Mouse (Mus musculus): ENCODE data around the gene Ankfn1. TPM values are rescaled to one million over a fixed set of nuclear protein-coding genes. Genes with fewer than 3 reads are reported as not detected.
A peak's percentile ranks its signal among the peaks of the same experiment; 100 is the strongest.

The Ankfn1 gene
- total RNA-seq, 2 experiments from 2014 or later, result 1.1 to 2.4 TPM

DNA sequence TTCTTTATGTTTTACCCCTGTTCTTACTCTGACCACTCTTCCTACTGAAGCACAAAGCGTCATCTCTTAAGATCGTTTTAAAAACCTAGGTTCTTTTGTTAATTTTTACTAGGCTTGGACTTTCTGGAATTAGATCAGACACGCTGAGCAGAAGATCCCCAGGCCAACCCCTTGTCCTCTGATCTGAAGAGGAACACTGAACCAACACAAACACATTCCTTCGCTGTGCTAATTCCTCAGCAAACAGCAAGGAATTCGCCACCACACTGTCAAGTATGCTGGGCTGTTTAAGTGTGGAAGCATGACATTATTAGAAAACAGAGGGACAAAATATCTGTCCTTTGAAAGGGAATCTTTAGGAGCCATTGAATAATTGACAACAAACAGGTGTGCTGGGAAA lies 300.5 kb downstream of the Ankfn1 start:
- no peak for DNase-seq (ENCODE audit: extremely low spot score in 1 of 2, low spot score in 1 of 2)

DNA sequence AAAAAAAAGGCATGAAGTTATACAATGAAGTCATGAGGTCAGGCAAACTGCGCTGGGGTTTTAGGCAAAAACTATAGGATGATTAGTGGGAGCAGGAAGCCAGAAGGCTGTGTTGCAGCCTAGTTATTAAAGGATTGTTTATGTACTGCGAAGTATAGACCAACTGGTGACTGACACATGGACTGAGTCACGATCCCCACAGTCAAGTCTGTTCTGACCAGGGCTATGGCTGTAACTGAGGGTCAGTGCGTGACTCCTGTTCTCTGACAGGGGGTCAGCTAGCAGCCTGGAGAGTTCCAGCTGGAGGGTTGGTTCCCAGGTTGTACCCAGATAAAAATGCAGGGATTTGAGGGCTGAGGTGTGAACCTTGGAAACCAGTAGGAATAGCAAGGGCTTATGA lies 301.4 kb downstream of the Ankfn1 start:
- no peak for DNase-seq (ENCODE audit: extremely low spot score in 1 of 2, low spot score in 1 of 2)

DNA sequence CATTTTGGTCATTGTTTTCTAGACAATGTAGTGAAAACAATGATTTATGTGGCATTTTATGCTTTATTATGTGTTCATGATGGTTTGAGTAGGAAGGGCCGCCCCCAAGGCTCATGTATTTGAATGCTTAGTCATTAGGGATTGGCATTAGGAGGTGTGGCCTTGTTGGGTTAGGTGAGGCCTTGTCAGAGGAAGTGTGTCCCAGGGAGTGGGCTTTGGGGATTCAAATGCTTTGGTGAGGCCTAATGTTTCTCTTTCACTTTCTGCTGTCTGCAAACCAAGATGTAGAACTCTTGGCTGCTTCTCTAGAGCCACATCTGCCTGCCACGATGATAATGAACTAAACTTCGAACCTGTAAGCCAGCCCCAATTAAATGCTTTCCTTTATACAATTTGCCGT lies 304.6 kb downstream of the Ankfn1 start:
- no peak for DNase-seq (ENCODE audit: extremely low spot score in 1 of 2, low spot score in 1 of 2)

DNA sequence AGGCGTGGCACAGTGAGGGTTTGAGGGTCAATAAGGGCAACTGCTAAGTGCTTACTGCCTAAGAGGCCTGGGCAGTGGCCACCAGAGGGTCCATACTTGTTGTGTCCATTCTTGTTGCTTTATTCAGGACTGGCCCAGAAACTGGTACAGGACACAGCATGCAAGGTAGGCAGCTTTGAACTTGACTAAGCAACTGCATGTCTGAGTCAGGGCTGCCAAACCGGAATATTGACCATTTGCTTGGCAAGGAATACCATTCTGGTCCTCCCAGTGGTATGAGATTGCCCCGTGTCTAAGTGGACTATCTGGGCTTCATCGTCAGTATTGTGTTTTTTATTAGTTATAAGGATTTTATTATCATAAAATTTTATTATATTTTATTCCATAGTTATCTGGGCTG lies 312.1 kb downstream of the Ankfn1 start:
- no peak for DNase-seq (ENCODE audit: extremely low spot score in 1 of 2, low spot score in 1 of 2)

DNA sequence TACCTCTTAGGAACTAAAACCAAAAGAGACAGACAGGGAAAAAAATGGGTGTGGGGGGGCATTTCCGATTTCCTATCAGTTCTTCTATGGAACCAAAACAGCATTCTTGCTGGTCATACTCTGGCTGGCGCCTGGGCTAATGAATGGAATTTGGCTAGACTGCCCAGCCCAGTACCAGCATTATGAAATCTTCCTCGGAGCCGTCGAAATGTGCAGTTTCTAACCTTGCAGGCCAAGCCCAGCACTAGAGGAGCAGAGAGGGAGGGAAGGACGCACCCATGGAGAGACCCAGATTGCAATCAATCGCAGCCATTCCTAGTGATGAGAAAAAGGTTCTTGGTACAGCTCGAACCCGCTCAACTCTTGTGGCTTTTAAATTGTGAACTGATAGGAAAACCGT lies 315.2 kb downstream of the Ankfn1 start:
- DNase-seq (ENCODE audit: extremely low spot score in 1 of 2, low spot score in 1 of 2), result no peak

DNA sequence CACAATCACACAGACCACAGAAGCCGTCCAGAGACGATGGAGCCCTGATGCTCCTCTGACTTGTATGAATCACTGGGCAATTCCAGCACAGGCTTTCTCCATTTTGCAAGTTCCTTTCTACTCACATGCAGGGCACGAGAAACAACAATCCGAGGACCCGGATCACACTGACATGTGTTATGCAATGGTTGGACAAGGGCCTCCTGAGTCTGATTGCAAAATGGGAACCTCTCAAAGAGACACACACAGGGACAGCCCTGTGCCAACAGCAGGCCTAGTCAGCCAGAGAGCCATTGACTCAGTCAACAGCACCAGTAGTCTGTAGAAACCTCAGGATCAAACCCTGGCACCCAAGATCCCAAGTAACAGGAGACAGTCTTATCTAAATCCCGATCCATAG lies 318.0 kb downstream of the Ankfn1 start:
- DNase-seq (ENCODE audit: extremely low spot score in 1 of 2, low spot score in 1 of 2), result no peak

DNA sequence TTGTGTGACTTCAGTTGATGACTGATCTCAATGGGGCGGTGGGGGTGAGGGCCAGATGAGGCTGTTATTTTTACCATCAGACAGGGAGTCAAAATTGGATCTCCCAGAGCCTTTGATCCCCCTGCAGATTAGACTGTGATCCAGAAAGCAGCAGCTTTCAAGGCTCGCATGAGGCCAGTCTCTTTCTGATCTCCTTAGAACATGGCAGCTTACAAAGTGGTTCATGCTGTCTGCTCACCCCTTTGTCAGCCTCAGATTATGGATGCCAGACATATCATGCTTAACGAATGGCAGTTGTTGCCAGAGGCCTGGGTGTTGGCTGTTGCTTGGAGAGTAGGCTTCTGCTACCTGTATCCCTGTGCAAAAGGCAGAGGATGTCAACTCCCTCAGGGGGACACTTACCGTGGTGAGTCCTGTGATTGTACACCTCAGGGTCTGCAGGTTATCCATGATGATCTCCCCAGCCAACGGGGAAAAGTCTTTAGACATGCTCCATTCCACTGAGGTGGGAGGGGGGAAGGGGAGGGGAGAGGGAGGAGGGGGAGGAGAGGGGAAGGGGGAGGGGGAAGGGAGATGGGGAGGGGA lies 321.7 kb downstream of the Ankfn1 start:
- DNase-seq (ENCODE audit: extremely low spot score in 1 of 2, low spot score in 1 of 2), result no peak

DNA sequence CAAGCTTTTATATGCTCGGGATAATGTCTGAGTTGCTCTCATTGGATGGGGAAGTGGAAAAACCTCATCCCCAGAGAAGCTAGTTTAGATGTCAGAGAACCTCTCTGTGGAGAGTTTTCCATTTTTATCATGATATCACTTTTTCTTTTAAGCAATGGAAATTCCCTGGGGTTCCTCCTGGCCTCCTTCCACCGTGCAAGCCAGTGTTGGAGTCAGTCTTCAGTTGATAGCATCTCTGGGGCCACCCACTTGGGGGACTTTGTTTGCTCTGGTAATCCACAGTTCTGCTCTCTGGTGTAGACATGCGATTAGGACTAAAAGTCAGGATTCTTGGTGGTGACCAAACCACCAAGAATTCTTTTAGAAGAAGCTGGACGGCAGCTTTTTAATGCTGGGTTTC lies 322.8 kb downstream of the Ankfn1 start:
- DNase-seq (ENCODE audit: extremely low spot score in 1 of 2, low spot score in 1 of 2), result no peak

DNA sequence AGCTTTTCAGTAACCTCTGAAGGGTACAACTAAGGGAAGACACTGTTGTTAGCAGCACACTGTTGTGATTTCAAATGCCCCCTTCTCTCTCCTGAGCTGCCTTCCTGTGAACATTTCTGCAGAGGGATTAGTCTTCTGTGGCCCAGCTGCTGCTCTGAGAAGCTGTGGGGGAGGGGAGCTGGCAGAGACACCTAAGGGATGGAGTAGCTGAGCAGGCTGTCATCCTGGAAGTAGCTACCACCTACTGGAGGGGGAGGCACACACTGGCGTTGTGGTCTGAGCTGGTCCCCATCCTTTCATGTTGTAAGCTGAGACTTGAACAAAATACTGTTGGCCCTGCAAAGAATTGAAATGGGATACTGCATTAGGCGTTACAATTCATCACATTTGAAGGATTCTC lies 324.6 kb downstream of the Ankfn1 start:
- peak in 1 of 2 experiments; percentile 8 for DNase-seq (ENCODE audit: extremely low spot score in 1 of 2, low spot score in 1 of 2)

DNA sequence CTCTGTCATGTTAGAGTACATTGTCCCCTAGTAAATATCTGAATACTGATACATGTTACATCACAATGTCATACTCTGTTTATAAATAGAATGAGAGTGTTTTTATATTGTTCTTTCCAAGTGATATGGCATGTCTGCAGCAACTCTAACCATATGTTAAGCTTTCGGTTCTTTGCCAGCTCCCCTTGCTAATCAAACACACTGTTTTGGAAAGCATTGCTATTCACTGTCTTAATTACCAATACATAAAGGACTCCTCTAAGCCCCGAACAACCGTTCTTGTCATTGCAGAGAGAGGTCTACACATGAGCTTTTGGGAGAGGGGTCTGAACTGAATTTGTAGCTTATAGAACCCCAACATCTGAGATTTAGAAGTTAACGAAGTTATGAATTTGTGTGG lies 327.0 kb downstream of the Ankfn1 start:
- DNase-seq (ENCODE audit: extremely low spot score in 1 of 2, low spot score in 1 of 2), result no peak

DNA sequence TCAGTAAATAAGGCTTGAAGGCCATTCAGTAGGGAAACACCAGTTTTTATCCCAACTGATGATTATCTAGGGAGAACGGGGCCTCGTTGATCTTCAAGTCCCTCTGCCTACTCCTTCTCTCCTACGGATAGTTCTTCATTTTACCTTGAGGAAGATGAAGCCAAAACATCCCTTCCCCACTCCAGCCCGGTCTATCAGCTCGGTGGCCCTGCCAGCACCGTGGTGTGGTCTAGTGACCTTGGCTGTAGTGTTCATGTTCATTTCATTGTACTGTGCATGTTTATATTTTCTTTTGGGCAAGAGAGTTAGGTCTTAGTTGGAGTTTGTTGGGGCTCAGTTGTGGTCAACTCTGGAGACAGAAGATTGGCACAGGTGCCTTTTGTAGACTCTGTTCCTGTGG lies 328.5 kb downstream of the Ankfn1 start:
- no peak for DNase-seq (ENCODE audit: extremely low spot score in 1 of 2, low spot score in 1 of 2)

DNA sequence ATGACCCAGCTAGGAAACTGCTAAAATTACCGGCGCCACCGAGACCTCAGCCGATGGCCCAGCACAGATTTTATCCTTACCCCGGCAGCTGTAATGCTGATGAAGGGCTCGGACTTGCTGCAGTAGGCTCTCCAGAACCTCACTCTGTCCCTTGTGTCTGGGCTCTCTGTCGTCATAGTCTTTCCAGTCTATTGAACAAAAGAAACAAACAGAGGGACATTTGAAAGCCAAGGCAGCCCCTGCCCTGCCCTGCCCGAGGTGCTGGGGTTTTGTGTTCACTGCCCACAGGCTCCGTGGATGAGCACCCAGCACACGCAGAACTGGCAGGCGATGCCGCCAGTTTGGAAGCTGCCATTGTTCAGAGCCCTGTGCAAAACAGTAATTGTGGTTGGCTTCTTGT lies 330.0 kb downstream of the Ankfn1 start:
- no peak for DNase-seq (ENCODE audit: extremely low spot score in 1 of 2, low spot score in 1 of 2)

DNA sequence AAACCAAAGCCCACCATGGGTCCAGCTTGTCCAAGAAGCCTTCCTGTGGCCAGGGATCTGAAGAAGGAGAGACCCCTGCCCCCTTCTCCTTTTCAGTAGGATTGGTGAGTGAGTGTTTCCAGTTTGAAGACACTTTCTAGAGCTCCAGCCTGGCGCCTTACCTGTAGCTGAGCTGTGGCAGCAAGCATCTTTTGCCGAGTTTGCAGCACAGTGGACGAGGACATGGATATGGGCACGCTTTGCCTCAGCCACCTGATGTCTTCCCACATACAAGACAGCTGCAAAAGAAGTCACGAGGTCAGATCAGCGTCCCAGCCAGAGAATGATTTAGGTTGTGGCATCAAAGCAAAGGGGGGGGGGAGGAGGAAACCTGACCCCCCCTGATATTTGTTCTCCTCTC lies 336.9 kb downstream of the Ankfn1 start:
- DNase-seq (ENCODE audit: extremely low spot score in 1 of 2, low spot score in 1 of 2), result no peak

DNA sequence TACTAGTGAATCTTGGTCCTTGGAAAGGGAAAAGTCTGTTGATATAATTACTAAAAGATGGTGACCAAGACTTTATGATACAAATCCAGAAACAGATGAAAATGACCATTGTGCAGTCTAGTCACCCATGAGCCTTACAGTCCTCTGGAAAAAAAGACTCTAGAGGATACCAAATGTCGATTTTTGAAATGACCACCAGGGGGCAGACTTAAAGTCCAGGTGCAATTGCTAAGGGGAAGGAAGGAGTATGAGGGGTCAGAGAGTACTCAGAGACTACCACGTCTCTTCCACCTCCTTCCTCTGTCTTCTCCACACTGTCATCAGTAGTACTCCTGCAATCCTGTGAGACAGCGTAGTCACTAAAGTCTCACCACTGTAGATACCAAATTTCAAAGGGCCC lies 353.1 kb downstream of the Ankfn1 start:
- peak in 1 of 2 experiments; percentile 17 for DNase-seq (ENCODE audit: extremely low spot score in 1 of 2, low spot score in 1 of 2)

DNA sequence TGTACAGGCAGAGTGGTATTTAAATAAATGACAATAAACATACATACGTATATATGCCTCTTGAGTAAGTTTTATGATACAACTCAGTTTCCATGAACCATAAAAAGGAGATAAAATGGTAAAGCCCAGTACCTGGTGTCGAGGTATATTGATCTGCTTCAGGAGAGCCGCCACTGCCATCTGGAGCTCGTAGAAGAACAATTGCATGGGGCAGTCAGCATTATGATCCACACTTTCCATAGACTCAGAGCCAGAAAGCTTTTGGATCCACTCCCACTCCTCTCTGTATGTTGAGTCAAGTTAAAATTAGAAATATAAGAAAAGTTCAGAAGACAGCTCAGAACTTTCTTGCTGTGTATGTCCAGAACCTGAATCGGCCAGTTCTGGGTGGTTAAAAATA lies 354.8 kb downstream of the Ankfn1 start:
- DNase-seq (ENCODE audit: extremely low spot score in 1 of 2, low spot score in 1 of 2), result no peak

DNA sequence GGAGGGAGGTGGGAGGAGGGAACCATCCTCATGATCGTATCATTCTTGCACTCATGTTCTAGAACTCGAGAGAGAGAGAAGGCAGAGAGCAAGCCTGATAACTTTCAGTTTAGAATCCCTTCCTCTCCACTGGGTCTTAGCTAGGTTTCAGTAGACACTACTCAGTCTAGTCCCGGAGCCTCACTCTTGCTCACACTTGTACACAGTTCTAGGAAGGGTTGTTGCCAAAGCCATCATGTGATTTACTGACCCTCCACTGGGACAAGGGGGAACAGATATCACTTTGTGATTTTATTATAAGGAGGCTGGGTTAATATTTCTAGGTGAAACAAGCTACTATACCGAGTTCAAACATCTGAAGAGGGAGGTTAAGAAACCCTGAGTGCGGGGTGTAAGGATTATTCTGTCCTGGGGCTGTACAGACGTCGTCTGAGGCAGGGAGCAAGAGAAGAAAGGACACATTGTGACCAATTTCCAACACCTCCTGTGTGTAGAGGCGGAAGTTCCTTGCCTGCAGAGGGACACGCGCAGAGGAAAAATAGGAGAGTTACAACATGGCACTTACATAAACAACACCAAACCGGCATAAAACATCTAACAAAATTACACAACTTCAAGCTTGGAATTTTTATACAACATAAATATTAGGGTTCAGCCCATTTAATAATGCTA lies 356.6 kb downstream of the Ankfn1 start:
- no peak for DNase-seq (ENCODE audit: extremely low spot score in 1 of 2, low spot score in 1 of 2)

DNA sequence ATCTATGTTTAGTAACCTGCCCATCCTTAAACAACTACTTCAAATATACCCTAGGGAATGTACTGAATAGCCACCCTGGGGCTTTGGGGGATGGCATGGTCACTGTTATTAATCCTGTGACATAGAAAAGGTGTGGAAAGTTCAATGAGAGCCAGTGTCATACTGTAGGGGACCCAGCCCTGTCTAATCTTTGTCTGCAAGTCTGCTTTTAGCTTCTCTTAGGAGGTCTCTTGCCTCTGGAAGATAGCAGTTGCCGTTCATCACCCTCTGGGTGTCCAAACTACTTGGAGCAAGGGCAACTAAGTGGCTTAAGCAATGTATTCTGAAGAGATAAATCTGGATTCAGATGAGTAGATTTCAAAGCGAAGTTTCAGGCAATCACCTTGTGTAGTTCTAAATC lies 357.6 kb downstream of the Ankfn1 start:
- no peak for DNase-seq (ENCODE audit: extremely low spot score in 1 of 2, low spot score in 1 of 2)

DNA sequence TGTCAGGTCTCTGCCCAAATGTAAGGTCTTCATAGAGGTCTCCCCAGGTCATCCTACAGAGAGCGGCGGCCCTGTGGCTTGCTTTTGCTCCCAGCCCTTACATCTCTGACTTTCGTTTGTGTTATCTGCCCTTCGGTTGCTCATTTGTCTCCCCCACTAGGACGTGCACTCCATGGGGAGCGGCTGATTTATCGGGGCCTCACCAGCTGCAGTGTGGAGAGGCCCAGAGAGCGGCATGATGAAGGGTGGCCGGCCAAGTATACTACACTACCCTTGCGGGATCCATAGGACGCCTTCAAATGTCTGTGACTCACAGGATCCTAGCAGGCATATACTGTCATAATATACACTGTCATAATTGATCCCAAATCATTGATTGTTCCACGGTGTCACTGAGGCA lies 358.8 kb downstream of the Ankfn1 start:
- DNase-seq (ENCODE audit: extremely low spot score in 1 of 2, low spot score in 1 of 2), result no peak

DNA sequence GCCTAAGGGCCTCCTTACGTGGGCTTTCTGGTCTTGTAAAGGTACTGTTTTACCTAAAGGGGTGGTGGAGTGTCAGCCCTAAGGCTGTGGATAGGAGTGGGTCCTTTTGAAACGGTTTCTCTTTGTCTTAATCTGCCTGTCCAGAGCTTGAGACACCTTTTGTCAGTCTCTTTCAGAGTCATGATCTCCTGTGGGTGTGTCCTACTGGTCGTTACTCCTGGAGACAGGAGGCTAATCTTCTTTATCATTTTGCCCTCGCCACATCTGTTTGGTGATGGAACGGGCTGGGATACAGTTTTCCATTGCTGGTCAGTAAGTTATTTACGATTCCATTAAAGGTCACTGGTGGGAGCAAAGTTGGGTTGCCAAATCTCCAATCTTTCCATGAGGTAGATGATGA lies 360.7 kb downstream of the Ankfn1 start:
- DNase-seq (ENCODE audit: extremely low spot score in 1 of 2, low spot score in 1 of 2), result no peak

DNA sequence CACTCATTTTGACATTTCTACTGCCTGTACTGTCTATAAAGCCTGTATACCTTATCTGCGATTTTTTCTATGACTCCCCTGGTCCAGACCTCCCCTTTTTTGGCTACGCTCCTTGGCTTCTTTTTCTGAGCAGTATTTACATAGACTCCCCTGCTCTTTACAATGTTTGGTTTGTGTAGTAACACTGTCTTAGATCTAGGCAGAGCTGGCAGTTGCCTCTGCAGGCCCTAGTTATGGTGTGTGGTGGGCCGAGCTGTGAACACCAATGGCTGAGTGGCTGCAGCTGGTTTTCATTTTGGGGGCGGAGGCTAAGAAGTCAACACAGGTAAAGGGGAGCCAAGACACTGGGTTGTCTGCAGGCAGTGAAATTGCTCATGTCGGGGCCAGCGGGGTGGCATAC lies 368.7 kb downstream of the Ankfn1 start:
- DNase-seq (ENCODE audit: extremely low spot score in 1 of 2, low spot score in 1 of 2), result no peak

DNA sequence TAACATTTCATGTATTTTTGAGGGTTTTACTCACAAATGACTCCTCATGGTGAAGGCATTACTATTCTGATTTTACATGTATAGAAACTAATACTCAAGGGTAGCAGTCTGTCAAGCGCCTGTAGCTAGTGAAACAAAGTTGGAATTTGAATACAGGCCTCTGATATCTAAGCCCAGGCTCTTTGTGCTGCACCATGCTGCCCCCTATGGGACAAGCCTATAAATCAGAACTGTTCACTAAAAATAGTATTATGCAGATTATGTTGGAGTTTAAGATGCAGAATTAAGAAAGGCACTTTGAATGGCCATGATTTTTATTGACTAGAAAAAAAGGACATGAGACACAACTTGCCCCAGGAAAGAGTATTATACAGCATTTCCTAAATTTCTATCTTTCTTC lies 373.0 kb downstream of the Ankfn1 start:
- peak in 1 of 2 experiments; percentile 46 for DNase-seq (ENCODE audit: extremely low spot score in 1 of 2, low spot score in 1 of 2)

DNA sequence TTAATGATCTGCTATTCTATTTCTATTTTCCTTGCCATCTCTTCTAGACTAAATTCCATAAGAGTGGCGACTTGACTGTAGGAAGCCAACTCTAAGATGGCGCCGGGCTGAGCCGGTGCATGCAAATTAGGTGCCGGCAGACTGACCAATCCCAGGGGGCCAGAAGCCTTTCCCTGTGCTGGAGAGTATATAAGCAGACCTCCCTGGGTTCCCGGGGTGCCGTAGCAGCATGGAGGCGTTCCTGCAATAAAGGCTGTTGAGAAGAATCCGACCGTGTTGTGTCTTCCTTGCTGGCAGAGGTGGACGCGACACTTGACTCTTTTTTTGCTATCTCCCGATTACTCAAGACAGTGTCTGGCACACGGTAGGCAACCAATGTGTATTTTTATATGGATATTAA lies 374.0 kb downstream of the Ankfn1 start:
- no peak for DNase-seq (ENCODE audit: extremely low spot score in 1 of 2, low spot score in 1 of 2)

DNA sequence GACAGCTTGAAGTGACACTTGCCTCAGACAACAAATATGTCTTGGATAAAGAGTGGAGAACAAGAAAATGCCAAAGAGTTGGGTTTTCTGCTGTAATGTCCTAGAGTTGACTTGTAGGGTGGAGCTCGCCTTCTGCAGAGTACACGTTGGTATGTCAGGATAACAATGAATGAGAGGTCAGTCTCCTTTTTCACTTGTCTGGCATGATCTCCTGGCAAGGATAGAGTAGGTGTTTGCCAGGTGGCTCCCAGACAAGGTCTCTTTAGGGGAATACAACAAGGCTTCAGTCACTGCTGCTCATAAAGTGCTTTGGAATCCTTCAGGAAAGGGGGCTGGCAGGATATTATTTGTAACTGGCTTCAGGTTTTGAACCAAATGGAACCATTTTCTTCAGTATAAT lies 388.6 kb downstream of the Ankfn1 start:
- DNase-seq (ENCODE audit: extremely low spot score in 1 of 2, low spot score in 1 of 2), result no peak
